Mouse (Mus musculus): ENCODE measurements at regions not wholly inside any gene's neighbourhood (a gene's known extent, or its start where the extent isn't known, plus 50 kb on each side); places are given as distances from the start of the nearest gene placed in this dataset.

GRCm38 (mm10) chr8:92240686-92241275, 116.6 kb upstream of the Irx5 start:
- ATAC-seq (ENCODE audit: borderline replicate concordance, extremely low read depth, low FRiP score, low TSS enrichment), result no peak
- H3K9ac ChIP-seq, result no peak overlapping the region
- H3K27me3 ChIP-seq, result no peaks in the 10 kb centered on the region
- H3K4me1 ChIP-seq, result no peaks in the 10 kb centered on the region
- no peak overlapping the region for H3K27ac ChIP-seq
- WGBS, result 71% methylated on average over 13 of the region's 13 CpGs
- H3K4me2 ChIP-seq, result no peak overlapping the region
- no peaks in the 10 kb centered on the region for H3K36me3 ChIP-seq
- H3K9me3 ChIP-seq, result no peaks in the 10 kb centered on the region
- no peak overlapping the region for H3K4me3 ChIP-seq

- no peaks in the 10 kb centered on the region for H3K4me1 ChIP-seq
- 60% methylated on average over 23 of the region's 23 CpGs for WGBS
Observed at GRCm38 (mm10) chr8:92231326-92232225, 125.8 kb upstream of the Irx5 start.

GRCm38 (mm10) chr8:92229526-92229925, 127.9 kb upstream of the Irx5 start:
- Histone ChIP-seq H3K4me1 (no peaks in the 10 kb centered on the region), H3K4me3 (no peak overlapping the region), H3K9me3 (no peaks in the 10 kb centered on the region), H3K27me3 (no peaks in the 10 kb centered on the region), H3K27ac (no peak overlapping the region), H3K9ac (no peak overlapping the region), H3K36me3 (no peaks in the 10 kb centered on the region), H3K4me2 (no peak overlapping the region)
- no peak for ATAC-seq (ENCODE audit: borderline replicate concordance, extremely low read depth, low FRiP score, low TSS enrichment)
- 72% methylated on average over 2 of the region's 2 CpGs for WGBS

More at GRCm38 (mm10) chr8:92231326-92232225, 125.8 kb upstream of the Irx5 start:
- no peak overlapping the region for H3K9ac ChIP-seq
- no peaks in the 10 kb centered on the region for H3K36me3 ChIP-seq
- ATAC-seq (ENCODE audit: borderline replicate concordance, extremely low read depth, low FRiP score, low TSS enrichment), result no peak
- no peak overlapping the region for H3K4me3 ChIP-seq
- H3K9me3 ChIP-seq, result no peaks in the 10 kb centered on the region
- H3K27ac ChIP-seq, result no peak overlapping the region
- no peaks in the 10 kb centered on the region for H3K27me3 ChIP-seq
- no peak overlapping the region for H3K4me2 ChIP-seq

GRCm38 (mm10) chr8:92224929-92225328, 132.5 kb upstream of the Irx5 start:
- Histone ChIP-seq H3K27ac (no peak overlapping the region), H3K4me3 (no peak overlapping the region), H3K27me3 (no peaks in the 10 kb centered on the region), H3K9me3 (no peaks in the 10 kb centered on the region), H3K4me2 (no peak overlapping the region), H3K9ac (no peak overlapping the region), H3K4me1 (no peaks in the 10 kb centered on the region), H3K36me3 (no peaks in the 10 kb centered on the region)
- ATAC-seq (ENCODE audit: borderline replicate concordance, extremely low read depth, low FRiP score, low TSS enrichment), result no peak
- 84% methylated on average over 3 of the region's 3 CpGs for WGBS

- no peak for ATAC-seq (ENCODE audit: borderline replicate concordance, extremely low read depth, low FRiP score, low TSS enrichment)
- no peaks in the 10 kb centered on the region for H3K9me3 ChIP-seq
- H3K27me3 ChIP-seq, result no peaks in the 10 kb centered on the region
- no peak overlapping the region for H3K4me3 ChIP-seq
- H3K4me2 ChIP-seq, result no peak overlapping the region
- no peaks in the 10 kb centered on the region for H3K36me3 ChIP-seq
- H3K9ac ChIP-seq, result no peak overlapping the region
- H3K4me1 ChIP-seq, result no peaks in the 10 kb centered on the region
- no peak overlapping the region for H3K27ac ChIP-seq
- 59% methylated on average over 3 of the region's 3 CpGs for WGBS
Observed at GRCm38 (mm10) chr8:92222992-92223391, 134.4 kb upstream of the Irx5 start.

- Histone ChIP-seq H3K4me2 (no peak overlapping the region), H3K27ac (no peak overlapping the region), H3K4me3 (no peak overlapping the region), H3K9me3 (no peaks in the 10 kb centered on the region), H3K4me1 (no peaks in the 10 kb centered on the region), H3K36me3 (no peaks in the 10 kb centered on the region), H3K9ac (no peak overlapping the region), H3K27me3 (no peaks in the 10 kb centered on the region; the same call in 1 of the 2 replicates)
- 67% methylated on average over 9 of the region's 9 CpGs for WGBS
- ATAC-seq (ENCODE audit: borderline replicate concordance, extremely low read depth, low FRiP score, low TSS enrichment), result no peak
Observed at GRCm38 (mm10) chr8:92219181-92219890, 138.1 kb upstream of the Irx5 start.

GRCm38 (mm10) chr8:92217521-92217920, 139.9 kb upstream of the Irx5 start:
- Histone ChIP-seq H3K4me3 (no peak overlapping the region), H3K4me1 (no peaks in the 10 kb centered on the region), H3K9me3 (no peaks in the 10 kb centered on the region), H3K27me3 (no peaks in the 10 kb centered on the region; the same call in 1 of the 2 replicates), H3K27ac (no peak overlapping the region), H3K4me2 (no peak overlapping the region), H3K36me3 (no peaks in the 10 kb centered on the region), H3K9ac (no peak overlapping the region)
- WGBS, result 83% methylated on average over 2 of the region's 2 CpGs
- no peak for ATAC-seq (ENCODE audit: borderline replicate concordance, extremely low read depth, low FRiP score, low TSS enrichment)

GRCm38 (mm10) chr8:92216176-92216575, 141.2 kb upstream of the Irx5 start:
- no peaks in the 10 kb centered on the region for H3K4me1 ChIP-seq
- no peak overlapping the region for H3K4me3 ChIP-seq
- no peak for ATAC-seq (ENCODE audit: borderline replicate concordance, extremely low read depth, low FRiP score, low TSS enrichment)
- no peaks in the 10 kb centered on the region; the same call in 1 of the 2 replicates for H3K27me3 ChIP-seq
- 7% methylated on average over 4 of the region's 5 CpGs for WGBS
- no peak overlapping the region for H3K4me2 ChIP-seq
- no peaks in the 10 kb centered on the region for H3K9me3 ChIP-seq
- H3K9ac ChIP-seq, result no peak overlapping the region
- no peaks in the 10 kb centered on the region for H3K36me3 ChIP-seq
- no peak overlapping the region; the same call in 1 of the 2 replicates for H3K27ac ChIP-seq

- Histone ChIP-seq H3K4me2 (no peak overlapping the region), H3K9me3 (no peaks in the 10 kb centered on the region), H3K9ac (no peak overlapping the region), H3K27me3 (no peaks in the 10 kb centered on the region; the same call in 1 of the 2 replicates), H3K4me3 (no peak overlapping the region), H3K36me3 (no peaks in the 10 kb centered on the region), H3K4me1 (peaks cover 4% of the 10 kb centered on the region), H3K27ac (no peak overlapping the region)
- no peak for ATAC-seq (ENCODE audit: borderline replicate concordance, extremely low read depth, low FRiP score, low TSS enrichment)
- WGBS, result 63% methylated on average over 14 of the region's 14 CpGs
Observed at GRCm38 (mm10) chr8:92212786-92213535, 144.5 kb upstream of the Irx5 start.

- Histone ChIP-seq H3K36me3 (no peaks in the 10 kb centered on the region), H3K4me1 (peaks cover 7% of the 10 kb centered on the region), H3K9me3 (no peaks in the 10 kb centered on the region), H3K9ac (no peak overlapping the region), H3K27me3 (peaks cover 3% of the 10 kb centered on the region; the same call in 1 of the 2 replicates), H3K4me3 (no peak overlapping the region), H3K4me2 (no peak overlapping the region), H3K27ac (no peak overlapping the region)
- WGBS, result 39% methylated on average over 5 of the region's 5 CpGs
- no peak for ATAC-seq (ENCODE audit: borderline replicate concordance, extremely low read depth, low FRiP score, low TSS enrichment)
Observed at GRCm38 (mm10) chr8:92209081-92209480, 148.3 kb upstream of the Irx5 start.

- no peaks in the 10 kb centered on the region for H3K4me1 ChIP-seq
- no peaks in the 10 kb centered on the region; the same call in 1 of the 2 replicates for H3K27me3 ChIP-seq
- no peak overlapping the region for H3K4me2 ChIP-seq
- no peaks in the 10 kb centered on the region for H3K9me3 ChIP-seq
- 88% methylated on average over 8 of the region's 8 CpGs for WGBS
- no peak overlapping the region for H3K27ac ChIP-seq
- H3K36me3 ChIP-seq, result no peaks in the 10 kb centered on the region
- ATAC-seq (ENCODE audit: borderline replicate concordance, extremely low read depth, low FRiP score, low TSS enrichment), result no peak
- no peak overlapping the region for H3K4me3 ChIP-seq
- no peak overlapping the region for H3K9ac ChIP-seq
Observed at GRCm38 (mm10) chr8:92195635-92196034, 161.8 kb upstream of the Irx5 start.
